Mouse (Mus musculus): Measurements from ENCODE around the gene Noxo1. TPM values are rescaled to one million over a fixed set of nuclear protein-coding genes. Genes with fewer than 3 reads are reported as not detected.

The Noxo1 gene
- polyA plus RNA-seq, 1 experiment from 2014 or later, result 2.4 TPM

GRCm38 (mm10) chr17:24697985-24698384, 2.0 kb downstream of the Noxo1 start:
- no peak for DNase-seq (ENCODE audit: low read depth, low spot score)
- POLR2A ChIA-PET, result interaction anchor here (2.2 kb wide), 1 partner anchor 9 kb away, joined by 11 read pairs; the partner anchor contains the start of gene Tbl3
- CTCF ChIA-PET, result interaction anchor here (1.4 kb wide), 1 partner anchor 67 kb away, joined by 3 read pairs; no protein-coding TSS in a partner anchor
- no peak for TF ChIP-seq CTCF (IDR thresholded peaks at IDR 0.05)
- in situ Hi-C loops (cut with MboI; ENCODE audit: low pct_unique_long_range_greater_than_20kb), result no loop called here
- H3K27me3 ChIP-seq, result no peaks in the 10 kb centered on the region
- no peak for ATAC-seq

GRCm38 (mm10) chr17:24698715-24699114, 2.7 kb downstream of the Noxo1 start:
- no peak for TF ChIP-seq CTCF (IDR thresholded peaks at IDR 0.05)
- ChIA-PET POLR2A (interaction anchor here (2.2 kb wide), 1 partner anchor 8 kb away, joined by 11 read pairs; the partner anchor contains the start of gene Tbl3), CTCF (no interaction called here)
- no peaks in the 10 kb centered on the region for H3K27me3 ChIP-seq
- in situ Hi-C loops (cut with MboI; ENCODE audit: low pct_unique_long_range_greater_than_20kb), result no loop called here
- ATAC-seq (no peak), DNase-seq (ENCODE audit: low read depth, low spot score) (no peak)

DNA sequence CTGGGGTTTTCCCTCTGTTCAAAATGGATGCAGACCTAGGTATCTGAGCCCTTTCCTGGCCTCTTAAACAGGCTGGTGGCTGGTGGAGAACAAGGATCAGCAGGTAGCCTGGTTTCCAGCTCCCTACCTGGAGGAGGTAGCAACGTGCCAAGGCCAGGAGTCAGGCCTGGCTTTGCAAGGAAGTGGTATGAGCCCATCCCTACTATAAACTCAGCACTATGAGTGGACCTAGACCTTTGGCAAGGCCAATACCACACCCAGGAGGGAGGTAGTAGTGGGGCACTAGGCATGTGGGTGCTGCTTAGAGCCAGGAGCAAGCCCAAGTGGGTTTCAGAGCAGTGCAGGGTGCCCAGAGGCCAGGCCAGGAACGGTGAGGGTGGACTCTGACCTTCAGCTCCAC, 3.4 kb downstream of the Noxo1 start:
- no peak for TF ChIP-seq CTCF (IDR thresholded peaks at IDR 0.05)
- no peak for DNase-seq (ENCODE audit: low read depth, low spot score)
- ChIA-PET CTCF (no interaction called here), POLR2A (no interaction called here)
- H3K27me3 ChIP-seq, result no peaks in the 10 kb centered on the region
- no peak for ATAC-seq
- in situ Hi-C loops (cut with MboI; ENCODE audit: low pct_unique_long_range_greater_than_20kb), result no loop called here

GRCm38 (mm10) chr17:24701251-24701650, 5.2 kb downstream of the Noxo1 start:
- ChIA-PET POLR2A (interaction anchor here (1.4 kb wide), 1 partner anchor 21 kb away, joined by 4 read pairs; no protein-coding TSS in a partner anchor), CTCF (no interaction called here)
- DNase-seq (ENCODE audit: low read depth, low spot score) (no peak), ATAC-seq (no peak)
- no peak for TF ChIP-seq CTCF (IDR thresholded peaks at IDR 0.05)
- in situ Hi-C loops (cut with MboI; ENCODE audit: low pct_unique_long_range_greater_than_20kb), result no loop called here
- no peaks in the 10 kb centered on the region for H3K27me3 ChIP-seq

DNA sequence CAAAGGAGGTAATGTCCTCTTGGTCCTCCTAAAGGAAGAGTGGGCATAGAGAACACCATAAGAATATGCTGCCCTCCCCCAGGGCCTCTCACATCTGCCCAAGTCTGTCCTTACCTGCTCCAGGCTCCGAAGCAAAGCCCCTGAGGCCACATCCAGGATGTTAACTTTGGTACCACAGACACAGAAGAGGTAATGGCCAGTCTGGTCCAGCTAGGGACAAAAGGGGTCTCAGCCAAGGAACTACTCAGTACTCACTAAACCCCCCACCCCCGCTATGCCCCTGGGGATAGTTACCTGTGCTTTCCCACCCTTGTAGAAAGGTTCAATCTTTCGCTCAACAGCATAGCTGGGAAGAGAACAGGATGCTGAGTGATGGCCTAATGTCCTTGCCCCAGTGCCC, 9.8 kb downstream of the Noxo1 start:
- DNase-seq (ENCODE audit: low read depth, low spot score) (no peak), ATAC-seq (no peak)
- POLR2A ChIA-PET, result interaction anchor here (2.3 kb wide), 1 partner anchor 8 kb away, joined by 11 read pairs; no protein-coding TSS in a partner anchor
- no peaks in the 10 kb centered on the region for H3K27me3 ChIP-seq
- in situ Hi-C loops (cut with MboI; ENCODE audit: low pct_unique_long_range_greater_than_20kb), result no loop called here
- no peak for TF ChIP-seq CTCF (IDR thresholded peaks at IDR 0.05)
- CTCF ChIA-PET, result interaction anchor here (1.0 to 2.1 kb wide), 2 partner anchors 15 to 34 kb away, joined by 3 to 4 read pairs; no protein-coding TSS in a partner anchor

DNA sequence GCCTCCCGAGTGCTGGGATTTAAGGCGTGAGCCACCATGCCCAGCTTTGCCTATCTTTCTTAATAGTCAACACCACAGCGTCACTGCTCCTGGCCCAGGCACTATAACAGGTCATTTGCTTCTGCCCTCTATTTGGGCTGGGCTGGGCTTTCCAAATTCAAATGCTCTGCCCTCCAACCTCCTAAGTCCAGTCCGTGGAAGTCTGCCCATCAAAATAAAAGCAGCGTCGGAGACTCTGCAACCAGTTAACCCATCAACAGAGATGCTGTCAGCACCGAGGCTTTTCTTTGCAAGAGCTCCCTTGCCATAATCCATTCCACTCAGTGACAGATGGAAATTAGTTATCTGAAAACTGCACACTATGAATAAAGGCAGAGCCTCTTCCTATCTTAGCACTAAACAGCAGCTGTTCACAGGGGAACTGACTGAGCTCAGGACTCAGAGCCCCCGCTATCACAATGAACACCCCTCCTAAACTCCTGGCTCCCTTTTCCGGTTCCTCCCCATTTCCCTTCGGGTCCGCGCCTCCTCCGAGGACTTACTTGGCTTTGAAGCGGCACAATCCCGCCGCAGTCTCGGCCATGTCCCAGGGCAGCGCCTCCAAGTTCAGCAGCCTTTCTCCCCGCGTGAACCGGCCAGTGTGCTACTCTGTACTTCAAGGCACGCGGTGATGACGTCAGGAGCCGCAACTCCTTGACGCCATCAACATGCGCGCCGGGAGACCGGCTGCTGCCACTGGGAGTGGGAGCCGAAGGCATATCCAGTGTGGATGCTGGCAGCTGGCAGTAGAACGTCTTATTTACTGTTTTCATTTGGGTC, 11.2 kb downstream of the Noxo1 start, which contains the start of gene Tbl3:
TSS of gene Tbl3 (minus strand) at position 679 of the 819 bp plus-strand sequence.
- POLR2A ChIA-PET, result interaction anchor here (0.5 to 2.3 kb wide), 5 partner anchors 10 to 37 kb away, joined by 3 to 11 read pairs (median 3); partner anchors contain the start of gene Zfp598
- peak; percentile 71 for DNase-seq (ENCODE audit: low read depth, low spot score)
- in situ Hi-C loops (cut with MboI; ENCODE audit: low pct_unique_long_range_greater_than_20kb), result no loop called here
- peak; percentile 42 for ATAC-seq
- CTCF ChIA-PET, result interaction anchor here (1.0 to 2.1 kb wide), 2 partner anchors 36 to 79 kb away, joined by 3 to 4 read pairs; no protein-coding TSS in a partner anchor
- no peak for TF ChIP-seq CTCF (IDR thresholded peaks at IDR 0.05)
- H3K27me3 ChIP-seq, result no peaks in the 10 kb centered on the region

DNA sequence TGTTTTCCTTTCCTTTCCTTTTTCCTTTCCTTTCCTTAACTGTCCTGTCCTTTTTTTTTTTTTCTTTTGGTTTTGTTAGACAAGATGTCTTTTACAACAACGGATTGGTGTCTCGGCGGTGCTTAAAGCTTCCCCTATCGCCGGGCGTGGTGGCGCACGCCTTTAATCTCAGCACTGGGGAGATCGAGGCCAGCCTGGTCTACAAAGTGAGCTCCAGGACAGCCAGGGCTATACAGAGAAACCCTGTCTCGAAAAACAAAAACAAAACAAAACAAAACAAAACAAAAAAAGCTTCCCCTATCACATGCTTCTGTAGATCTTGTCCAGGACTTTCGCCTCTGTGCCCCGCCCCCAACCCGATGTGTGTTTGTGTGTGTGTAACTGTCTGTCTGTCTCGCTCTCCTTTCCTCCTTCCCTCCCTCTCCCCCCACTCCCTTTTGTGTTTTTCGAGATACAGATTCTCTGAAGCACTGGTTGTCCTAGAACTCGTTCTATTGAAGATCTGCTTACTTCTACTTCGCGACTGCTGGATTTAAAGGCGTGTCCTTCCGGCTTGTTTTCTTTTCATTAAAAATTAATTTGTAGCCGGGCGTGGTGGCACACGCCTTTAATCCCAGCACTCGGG, 11.9 kb downstream of the Noxo1 start:
- ChIA-PET CTCF (interaction anchor here (1.0 to 1.4 kb wide), 2 partner anchors 17 to 79 kb away, joined by 3 read pairs; no protein-coding TSS in a partner anchor), POLR2A (interaction anchor here (0.9 to 2.3 kb wide), 3 partner anchors 10 to 38 kb away, joined by 3 to 11 read pairs (median 4); partner anchors contain the start of gene Zfp598)
- H3K27me3 ChIP-seq, result no peaks in the 10 kb centered on the region
- DNase-seq (ENCODE audit: low read depth, low spot score), result no peak
- TF ChIP-seq CTCF (IDR thresholded peaks at IDR 0.05), result no peak
- ATAC-seq, result no peak
- in situ Hi-C loops (cut with MboI; ENCODE audit: low pct_unique_long_range_greater_than_20kb), result no loop called here

DNA sequence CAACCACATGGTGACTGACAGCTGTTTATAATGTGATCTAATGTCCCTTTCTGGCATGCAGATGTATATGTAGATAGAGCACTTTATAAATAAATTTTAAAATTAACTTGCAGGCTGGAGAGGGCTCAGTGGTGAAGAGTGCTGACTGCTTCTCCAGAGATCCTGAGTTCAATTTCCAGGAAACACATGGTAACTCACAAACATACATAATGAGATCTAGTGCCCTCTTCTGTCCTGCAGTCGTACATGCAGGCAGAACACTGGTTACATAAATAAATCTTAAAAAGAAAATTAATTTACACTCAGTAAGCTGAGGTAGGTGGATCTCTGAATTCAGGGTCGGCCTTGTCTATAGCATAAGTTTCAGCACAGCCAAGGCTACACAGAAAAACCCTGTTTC, 12.6 kb downstream of the Noxo1 start:
- in situ Hi-C loops (cut with MboI; ENCODE audit: low pct_unique_long_range_greater_than_20kb), result no loop called here
- H3K27me3 ChIP-seq, result no peaks in the 10 kb centered on the region
- CTCF ChIA-PET, result interaction anchor here (1.4 kb wide), 1 partner anchor 18 kb away, joined by 3 read pairs; no protein-coding TSS in a partner anchor
- POLR2A ChIA-PET, result no interaction called here
- ATAC-seq (no peak), DNase-seq (ENCODE audit: low read depth, low spot score) (no peak)
- no peak for TF ChIP-seq CTCF (IDR thresholded peaks at IDR 0.05)

GRCm38 (mm10) chr17:24715556-24715955, 19.5 kb downstream of the Noxo1 start:
- in situ Hi-C loops (cut with MboI; ENCODE audit: low pct_unique_long_range_greater_than_20kb), result no loop called here
- no peak for TF ChIP-seq CTCF (IDR thresholded peaks at IDR 0.05)
- ATAC-seq, result no peak
- ChIA-PET CTCF (interaction anchor here (1.0 kb wide), 1 partner anchor 243 kb away, joined by 3 read pairs; no protein-coding TSS in a partner anchor), POLR2A (interaction anchor here (1.0 kb wide), 1 partner anchor 12 kb away, joined by 3 read pairs; the partner anchor contains the start of gene Rpl3l)
- DNase-seq (ENCODE audit: low read depth, low spot score), result no peak
- H3K27me3 ChIP-seq, result no peaks in the 10 kb centered on the region

DNA sequence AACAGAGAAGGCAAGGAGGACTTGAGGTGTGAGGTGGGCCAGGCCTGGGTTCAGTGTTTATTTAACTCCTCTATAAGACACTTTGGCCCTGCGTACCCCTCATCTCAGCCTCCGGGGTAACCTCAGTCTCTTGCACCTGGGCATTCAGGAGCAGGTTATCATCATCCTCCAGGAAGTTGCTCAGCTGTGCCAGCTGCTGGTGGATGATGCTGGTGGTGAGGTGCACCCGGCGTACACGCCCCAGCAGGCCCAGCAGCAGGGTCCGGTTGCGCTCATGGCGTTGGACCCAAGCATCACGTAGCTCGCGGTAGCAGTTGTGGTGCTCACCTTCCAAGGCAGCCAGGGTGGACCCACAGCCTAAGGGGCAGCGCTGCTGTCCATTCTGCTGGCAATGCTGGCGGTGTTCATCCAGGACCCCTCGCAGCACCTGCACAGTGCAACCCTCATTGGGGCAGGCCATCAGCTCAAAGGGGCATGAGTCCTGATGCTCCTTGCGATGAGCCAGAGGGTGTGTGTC, 20.2 kb downstream of the Noxo1 start:
- in situ Hi-C loops (cut with MboI; ENCODE audit: low pct_unique_long_range_greater_than_20kb), result no loop called here
- ATAC-seq (no peak), DNase-seq (ENCODE audit: low read depth, low spot score) (no peak)
- ChIA-PET CTCF (interaction anchor here (1.0 kb wide), 1 partner anchor 243 kb away, joined by 3 read pairs; no protein-coding TSS in a partner anchor), POLR2A (no interaction called here)
- H3K27me3 ChIP-seq, result no peaks in the 10 kb centered on the region
- TF ChIP-seq CTCF (IDR thresholded peaks at IDR 0.05), result no peak

All from Patski (cell line).